ENCODE assay signal across 8 mouse cellular contexts in the genomic region with DNA sequence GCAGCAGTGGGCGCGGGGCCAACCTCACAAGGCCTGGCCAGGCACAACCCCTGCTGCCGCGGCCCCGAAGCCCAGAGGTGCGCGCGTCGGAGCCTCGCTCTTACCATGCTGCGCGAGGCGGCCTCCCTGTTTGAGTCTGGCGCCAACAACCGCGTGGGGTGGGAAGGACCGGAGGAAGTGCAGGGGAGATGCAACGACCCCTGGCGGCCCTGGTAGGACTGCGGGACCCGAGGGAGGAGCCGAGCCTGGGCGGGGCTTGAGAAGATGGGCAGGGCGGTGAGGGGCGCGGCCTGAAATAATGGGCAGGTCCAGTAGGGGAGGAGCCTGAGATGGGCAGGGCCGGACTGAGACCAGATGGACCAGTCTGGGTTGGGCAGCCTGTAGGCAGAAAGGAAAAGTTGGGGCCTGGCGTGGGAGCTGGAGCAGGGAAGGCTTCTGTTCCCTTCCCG. TPM values are rescaled to one million over a fixed set of nuclear protein-coding genes. Genes with fewer than 3 reads are reported as not detected.
A peak's percentile ranks its signal among the peaks of the same experiment; 100 is the strongest.
DNase-seq lines count a peak whose midpoint lies in the region; ATAC-seq and TF ChIP-seq lines count a peak whose summit lies in the region.

Gene Mnd1 (minus strand): TSS at position 229 of the 449 bp plus-strand sequence.

- peak within 1 kb of the TSS; percentile 74 for H3K9ac ChIP-seq in hindbrain, embryonic 13.5 days

- peaks cover 17% of the 10 kb centered on the region for H3K36me3 ChIP-seq in hindbrain, embryonic 13.5 days

- no peaks in the 10 kb centered on the region for H3K27me3 ChIP-seq in Patski
- no peaks in the 10 kb centered on the region for H3K27me3 ChIP-seq in hindbrain, embryonic 13.5 days

- POLR2A ChIA-PET in Patski (lab: Charles Lee): no interaction called here

- in situ Hi-C loops in Patski (cut with MboI; ENCODE audit: low pct_unique_long_range_greater_than_20kb): loop anchor here (10.0 to 25.0 kb wide), 2 partner anchors 311 to 682 kb away; partner anchors contain the start of gene Tlr2

- WGBS in hindbrain, embryonic 13.5 days: under 1% methylated on average over 29 of the region's 29 CpGs

- no peak within 1 kb of the TSS for H3K27ac ChIP-seq in hindbrain, embryonic 13.5 days

- DNase-seq in Patski (ENCODE audit: low read depth, low spot score): peak; percentile 91
- peak; percentile 98 to 99 for DNase-seq in cerebellum, postnatal 14 days
- DNase-seq in frontal cortex, postnatal 14 days (ENCODE audit: low spot score in 2 of 2): peak; percentile 94
- DNase-seq in layer of hippocampus, postnatal 25 days (ENCODE audit: extremely low spot score in 1 of 2, low spot score in 1 of 2): peak; percentile 96
- peak; percentile 98 for DNase-seq in lung, postnatal 25 days (ENCODE audit: low spot score)
- peak; percentile 99 for DNase-seq in retina, embryonic 14.5 days (ENCODE audit: low spot score)
- DNase-seq in thymus, postnatal 4 days: peak; percentile 99

- no peaks in the 10 kb centered on the region for H3K9me3 ChIP-seq in hindbrain, embryonic 13.5 days

- CTCF ChIA-PET in Patski (lab: Charles Lee): interaction anchor here (0.7 to 3.8 kb wide), 8 partner anchors 12 to 240 kb away, joined by 3 to 15 read pairs (median 4); no protein-coding TSS in a partner anchor

- H3K4me2 ChIP-seq in hindbrain, embryonic 13.5 days: peak within 1 kb of the TSS; percentile 94

- peak; percentile 100 for TF ChIP-seq CTCF in Patski (IDR thresholded peaks at IDR 0.05)

- peak within 1 kb of the TSS; percentile 53 for H3K4me3 ChIP-seq in hindbrain, embryonic 13.5 days

- peaks cover 13% of the 10 kb centered on the region for H3K4me1 ChIP-seq in hindbrain, embryonic 13.5 days (replicated peaks)

- peak; percentile 99 for ATAC-seq in Patski
- peak; percentile 97 for ATAC-seq in hindbrain, embryonic 13.5 days (ENCODE audit: low FRiP score)

RNA-seq across cellular contexts. Expression of gene Mnd1, which starts in this region (rescaled TPM):
- polyA plus RNA-seq in Patski (2021): 20.1 TPM
- 2.6 and 2.8 TPM in 2 replicates for polyA plus RNA-seq in hindbrain, embryonic 13.5 days (2015; fragmentation: Nextera tagmentation; extraction: Ambion mirVana)
- 1 to 10 TPM; 1.4 to 2.2 TPM for total RNA-seq in layer of hippocampus, postnatal 25 days (2021)
